Mouse (Mus musculus) adrenal gland, adult 18-20 months (tissue): Measurements from ENCODE around the gene Bcl9. TPM values are rescaled to one million over a fixed set of nuclear protein-coding genes. Genes with fewer than 3 reads are reported as not detected.
A peak's percentile ranks its signal among the peaks of the same experiment; 100 is the strongest.

Source experiments
- DNase-seq, 2 experiments: peaks; one replicate each; pipeline ENCODE4 v3.0.0; 2021 to 2022; ENCODE audit warnings: low spot score in 2 of 2
- total RNA-seq, 2 experiments: library from RNA; stranded (reverse); gene quantifications; 1 replicate in 1 of 2; 2 replicates in 1 of 2; pipeline ENCODE4 v1.2.3; 2021

Gene Bcl9
- total RNA-seq, 2 experiments from 2014 or later: 10.7 to 12.8 TPM

DNA sequence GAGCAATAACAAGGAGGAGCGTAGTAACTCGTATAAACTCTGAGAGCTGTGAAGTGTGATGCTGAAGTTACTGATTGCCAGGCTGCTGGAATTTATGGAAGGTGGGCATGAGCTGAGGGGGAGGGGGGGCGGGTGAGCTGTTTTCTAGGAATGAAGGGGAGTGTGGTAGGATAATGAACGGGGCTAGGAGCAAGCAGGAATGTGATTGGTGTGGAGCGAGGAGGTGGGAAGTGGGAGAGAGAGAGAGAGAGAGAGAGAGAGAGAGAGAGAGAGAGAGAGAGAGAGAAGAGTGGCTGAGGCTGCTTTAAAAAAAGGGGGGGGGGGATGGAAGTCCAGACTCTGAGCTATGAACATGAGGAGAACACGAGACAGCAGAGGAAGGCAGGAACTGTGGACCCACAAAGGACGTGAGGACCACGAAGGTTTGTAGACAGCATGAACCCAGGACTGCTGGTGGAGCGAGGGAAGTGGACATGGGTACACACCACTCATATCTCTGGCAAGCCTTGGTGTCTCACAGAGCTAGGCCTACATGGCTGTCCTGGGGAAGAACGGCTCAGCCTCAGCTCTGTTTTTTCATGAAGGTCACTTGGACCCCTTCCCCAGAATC is 1.2 kb upstream of the Bcl9 start:
- DNase-seq: no peak

GRCm38 (mm10) chr3:97296941-97297552 is 670 bp downstream of the Bcl9 start:
- DNase-seq: peak; percentile 44 to 48

- no peak for DNase-seq
Measured at GRCm38 (mm10) chr3:97294334-97294733, 3.4 kb downstream of the Bcl9 start.

- no peak for DNase-seq
Measured at GRCm38 (mm10) chr3:97284878-97285277, 12.8 kb downstream of the Bcl9 start.

- DNase-seq: no peak
Measured at GRCm38 (mm10) chr3:97284056-97284455, 13.7 kb downstream of the Bcl9 start.

DNA sequence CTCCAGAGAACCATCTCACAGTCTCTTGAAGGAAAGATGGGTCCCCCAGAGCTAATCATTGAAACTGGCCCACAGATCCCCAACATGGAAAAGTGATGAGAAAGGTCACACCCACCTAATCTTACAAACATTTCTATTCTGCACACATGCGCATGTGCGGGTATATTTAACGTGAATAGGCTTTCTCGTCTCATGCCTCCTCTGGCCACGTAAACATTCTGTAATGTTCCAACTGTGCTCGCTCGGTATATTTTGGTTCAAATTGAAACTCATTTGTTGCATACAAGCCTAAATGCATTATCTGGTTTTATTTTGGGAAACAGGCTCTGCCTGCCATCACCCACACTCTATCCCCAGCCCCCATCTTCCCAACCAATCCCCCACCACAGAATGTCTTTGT is 16.3 kb downstream of the Bcl9 start:
- DNase-seq: no peak

DNA sequence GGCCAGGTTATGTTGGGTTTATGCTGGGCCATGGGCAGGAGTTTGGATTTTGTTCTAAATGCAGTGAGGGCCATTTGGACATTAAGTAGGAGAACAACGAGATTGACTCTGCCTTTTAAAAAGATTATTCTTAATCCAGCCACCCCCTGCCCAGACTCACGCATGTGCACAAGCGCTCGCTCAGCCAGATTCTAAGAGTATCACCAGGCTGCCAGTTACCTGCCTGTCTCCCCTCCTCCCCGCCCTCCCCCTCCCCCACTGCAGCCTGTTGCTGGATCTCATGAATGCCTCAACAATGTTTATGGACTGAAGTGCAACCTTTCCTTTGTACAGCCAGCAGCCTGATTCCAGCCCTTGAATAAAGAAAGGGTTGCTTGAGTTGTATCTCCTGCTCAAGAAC is 22.0 kb downstream of the Bcl9 start:
- no peak for DNase-seq

- DNase-seq: no peak
Measured at GRCm38 (mm10) chr3:97274516-97275230, 23.0 kb downstream of the Bcl9 start.

GRCm38 (mm10) chr3:97273876-97274275 is 23.8 kb downstream of the Bcl9 start:
- DNase-seq: no peak

DNA sequence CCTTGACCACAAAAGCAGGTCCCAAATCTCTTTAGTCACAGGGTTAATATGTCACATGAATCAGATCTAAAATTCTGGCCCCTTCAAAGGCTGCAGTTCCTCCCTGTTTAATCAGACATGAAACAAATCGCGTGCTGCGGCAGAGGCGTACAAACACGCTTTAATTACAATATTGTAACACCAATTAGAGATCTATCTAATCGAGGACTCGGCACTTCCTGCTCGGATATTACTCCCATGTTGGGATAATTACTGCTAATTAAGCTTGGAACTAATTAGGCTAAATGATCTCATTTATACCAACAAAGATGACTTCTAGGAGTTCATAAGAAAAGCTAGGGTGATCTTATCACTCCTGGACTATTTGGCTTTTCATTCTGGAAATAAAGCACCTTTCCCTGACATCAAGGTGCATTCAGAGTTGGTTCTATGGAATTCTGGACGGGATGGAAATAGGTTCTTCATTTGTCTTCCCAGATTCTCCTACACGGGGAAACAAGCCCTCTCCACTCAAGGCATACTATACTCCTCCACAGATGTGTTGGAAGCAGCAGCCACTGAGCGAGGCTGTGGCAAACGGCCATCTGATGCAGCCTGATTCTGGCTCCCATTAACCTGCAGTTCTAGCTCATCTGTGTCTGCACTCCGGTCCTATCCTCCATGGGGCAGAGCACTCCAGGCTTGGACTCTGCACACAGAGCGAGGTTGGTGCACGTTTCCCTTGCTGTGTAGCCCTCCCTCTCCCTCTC is 31.9 kb downstream of the Bcl9 start:
- no peak for DNase-seq

DNA sequence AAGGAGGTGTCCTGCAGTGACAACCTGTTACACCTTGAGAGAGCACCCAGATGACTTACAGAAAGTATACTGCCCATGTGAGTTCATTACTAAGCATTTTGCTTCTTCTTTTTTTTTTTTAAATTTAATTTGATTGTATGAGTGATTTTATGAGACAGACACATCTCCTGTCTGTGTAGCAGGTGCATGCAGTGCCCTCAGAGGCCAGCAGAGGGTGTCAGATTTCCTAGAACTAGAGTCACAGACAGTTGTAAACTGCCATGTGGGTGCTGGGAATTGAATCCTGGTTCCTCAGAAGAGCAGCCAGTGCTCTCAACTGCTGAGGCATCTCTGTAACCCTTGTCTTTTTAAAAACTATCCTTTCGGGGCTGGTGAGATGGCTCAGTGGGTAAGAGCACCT is 35.5 kb downstream of the Bcl9 start:
- no peak for DNase-seq

GRCm38 (mm10) chr3:97255706-97256339 is 41.9 kb downstream of the Bcl9 start:
- no peak for DNase-seq

DNA sequence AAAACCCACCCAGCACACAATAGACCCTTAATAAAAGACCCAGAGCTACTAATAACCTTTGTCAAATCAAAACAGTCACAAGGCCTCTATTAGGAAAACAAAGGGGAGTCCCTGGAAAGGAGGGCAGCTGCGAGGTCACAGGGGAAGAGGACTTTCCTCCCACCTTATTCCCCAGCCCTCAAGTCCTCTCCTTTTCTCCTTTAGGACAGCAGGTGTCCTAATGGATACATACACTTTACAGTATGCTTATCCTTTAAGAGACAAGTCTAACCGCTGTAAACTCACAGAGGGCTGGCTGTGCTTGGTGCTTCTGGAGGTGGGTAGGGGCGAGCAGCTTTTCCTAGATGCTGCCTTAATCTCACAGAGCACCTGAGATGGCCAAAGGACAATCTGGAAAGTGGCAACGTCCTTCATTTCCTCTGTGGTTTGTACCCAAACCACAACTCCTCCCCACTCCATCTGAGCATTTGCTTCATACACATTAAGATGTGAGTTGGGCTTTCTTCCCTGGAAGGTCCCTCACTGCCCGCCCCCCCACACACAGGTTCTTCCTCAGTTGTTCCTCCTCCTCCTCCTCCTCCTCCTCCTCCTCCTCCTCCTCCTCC is 42.8 kb downstream of the Bcl9 start:
- no peak for DNase-seq

DNA sequence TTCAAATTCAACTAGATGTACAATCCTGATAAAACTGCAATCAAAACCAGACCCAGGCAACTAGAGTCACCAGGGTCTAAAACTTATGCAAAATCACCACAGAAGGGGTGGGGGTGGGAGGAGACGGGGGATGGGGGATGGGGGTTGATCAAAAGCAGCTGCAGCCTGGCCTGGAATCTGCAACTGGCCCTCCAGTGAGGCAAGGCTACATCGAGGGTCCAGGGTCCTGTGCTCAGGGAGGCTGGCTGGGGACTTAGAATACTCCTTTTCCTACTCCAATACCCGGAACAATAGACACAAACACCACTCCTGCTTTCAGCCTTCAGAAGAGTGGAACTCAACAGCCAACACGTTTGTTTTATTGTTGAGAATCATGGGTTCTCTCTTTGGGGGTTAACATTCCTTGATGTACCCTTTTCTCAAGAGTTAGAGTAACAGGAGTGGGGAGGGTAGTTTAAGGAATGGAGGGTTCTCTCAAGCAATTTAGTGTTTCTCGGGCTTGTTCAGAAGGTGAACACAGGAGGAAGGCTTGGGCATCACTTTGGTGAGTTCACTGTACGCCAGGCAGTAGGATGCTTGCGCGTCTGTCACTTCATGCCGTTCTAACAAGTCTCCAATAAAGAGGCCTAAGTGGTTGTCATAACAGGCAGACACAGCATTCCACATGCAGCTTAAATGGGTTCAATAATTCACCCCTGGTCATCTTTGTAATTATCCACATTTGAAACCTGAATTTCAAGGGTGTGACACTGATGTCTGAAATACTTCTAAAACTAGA is 43.7 kb downstream of the Bcl9 start:
- no peak for DNase-seq

DNA sequence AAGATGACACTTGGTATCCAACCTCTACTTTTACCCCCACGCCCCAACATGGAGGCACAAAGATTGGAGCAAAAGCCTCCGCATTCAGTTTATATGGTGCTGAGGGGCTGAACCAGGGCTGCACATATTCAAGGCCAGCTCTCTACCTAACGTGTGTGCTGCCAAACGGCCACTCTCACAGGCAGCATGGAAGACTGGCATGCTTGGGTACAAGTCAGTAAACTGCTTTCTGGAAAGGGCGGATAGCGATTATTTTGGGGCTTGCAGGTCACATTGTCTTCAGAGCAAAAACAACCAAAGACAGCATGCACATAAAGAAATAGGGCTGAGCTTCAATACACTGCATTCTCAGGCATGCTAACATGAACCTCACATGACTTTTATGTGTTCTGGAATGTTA is 44.8 kb downstream of the Bcl9 start:
- DNase-seq: no peak

DNA sequence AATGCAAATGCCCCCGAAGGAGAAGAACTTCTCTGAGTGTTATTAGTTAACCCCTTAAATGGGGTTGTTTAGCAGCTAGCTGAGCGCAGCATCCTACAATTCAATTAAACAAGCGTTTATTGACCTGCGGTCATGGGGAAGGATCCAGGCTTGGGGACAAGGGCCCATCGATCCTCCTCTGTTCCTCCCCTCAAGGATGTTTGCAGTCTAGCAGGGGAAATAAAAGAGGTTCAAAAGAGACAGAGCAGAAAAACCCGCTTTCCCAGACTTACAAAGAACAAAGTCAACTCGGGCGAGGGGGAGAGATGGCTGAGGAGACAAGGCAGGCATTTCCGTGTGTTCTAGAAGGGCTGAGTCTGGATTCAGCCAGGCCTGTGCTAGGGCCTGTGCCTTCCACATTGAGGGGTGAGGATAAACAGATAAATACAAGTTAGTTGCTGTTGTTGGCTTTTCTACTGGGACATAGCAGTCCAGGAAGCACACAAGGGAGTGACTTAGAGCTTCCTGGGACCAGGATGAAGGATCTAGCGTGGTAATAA is 55.0 kb downstream of the Bcl9 start:
- no peak for DNase-seq

- DNase-seq: no peak
Measured at GRCm38 (mm10) chr3:97241826-97242225, 55.9 kb downstream of the Bcl9 start.

DNA sequence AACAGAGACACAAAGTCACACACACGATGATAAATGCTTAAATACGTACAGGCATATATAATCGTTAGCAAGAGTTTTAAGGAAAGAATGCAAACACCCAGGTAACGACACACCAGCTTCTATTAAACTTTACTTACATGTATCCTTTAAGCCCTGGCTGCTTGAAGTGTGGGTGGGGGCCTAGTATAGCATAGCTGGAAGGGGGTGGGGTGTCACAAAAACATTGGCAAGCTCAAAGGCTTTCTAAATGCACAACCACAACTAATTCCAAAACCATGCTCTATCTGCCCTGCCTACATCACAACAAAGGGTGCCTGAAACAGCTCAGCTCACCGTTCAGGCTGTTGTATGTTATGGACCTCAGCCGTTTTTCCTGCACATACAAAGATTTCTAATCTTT is 57.9 kb downstream of the Bcl9 start:
- no peak for DNase-seq

GRCm38 (mm10) chr3:97239316-97239715 is 58.4 kb downstream of the Bcl9 start:
- no peak for DNase-seq

GRCm38 (mm10) chr3:97238521-97238920 is 59.2 kb downstream of the Bcl9 start:
- DNase-seq: no peak
